Mouse (Mus musculus) splenic B cell, adult 2 months (primary cell): Measurements from ENCODE around the gene Tmem270.
A peak's percentile ranks its signal among the peaks of the same experiment; 100 is the strongest.
"Not testable (repeated sequence)": the region's sequence is repeated elsewhere in the genome, so short reads cannot be mapped to it uniquely, and the experiment has no call there.

Experiments used
- DNase-seq: peaks from one replicate; pipeline ENCODE4 v3.0.0-alpha.2; 2011; ENCODE audit warnings: low read depth, low spot score
- H3K27me3 ChIP-seq: 2 replicates; pipeline ENCODE4 v1.6.1; 2012; ENCODE audit warnings: mild to moderate bottlenecking, low read length, moderate library complexity, mixed read lengths; ENCODE audit not compliant: control insufficient read depth, poor library complexity, insufficient read depth, severe bottlenecking
- H3K36me3 ChIP-seq: 2 replicates; pipeline ENCODE4 v1.6.1; 2012; ENCODE audit warnings: mild to moderate bottlenecking, low read length, moderate library complexity, mixed read lengths; ENCODE audit not compliant: control insufficient read depth, poor library complexity, insufficient read depth, severe bottlenecking

Gene Tmem270

DNA sequence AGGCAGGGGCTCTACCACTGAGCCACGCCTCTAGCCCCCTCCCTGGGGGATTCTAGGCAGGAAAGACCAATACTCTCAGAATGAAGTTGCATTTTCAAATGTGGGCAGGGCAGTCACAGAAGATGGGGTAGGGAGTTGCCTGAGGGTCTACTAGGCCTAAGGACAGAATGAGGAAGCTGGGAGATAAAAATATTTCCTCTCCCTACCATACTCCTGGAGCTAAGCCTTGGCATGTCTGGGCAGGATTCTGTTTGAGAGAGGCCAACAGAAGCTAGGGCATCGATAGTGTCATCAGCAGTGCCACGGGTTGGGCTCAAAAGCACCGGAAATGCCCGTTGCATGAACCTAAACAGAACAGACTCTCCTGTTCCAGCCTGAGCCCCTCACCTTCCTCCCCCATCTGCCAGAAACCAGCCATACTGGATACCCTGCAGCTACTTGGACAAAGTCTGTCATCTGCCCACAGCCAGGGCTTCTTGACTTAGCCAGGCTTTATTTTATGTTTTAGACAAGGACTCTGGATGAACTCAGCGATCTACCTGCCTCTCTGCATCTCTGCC, 30.2 kb upstream of the Tmem270 start:
- Histone ChIP-seq H3K27me3 (no peaks in the 10 kb centered on the region), H3K36me3 (no peaks in the 10 kb centered on the region)
- DNase-seq: no peak

DNA sequence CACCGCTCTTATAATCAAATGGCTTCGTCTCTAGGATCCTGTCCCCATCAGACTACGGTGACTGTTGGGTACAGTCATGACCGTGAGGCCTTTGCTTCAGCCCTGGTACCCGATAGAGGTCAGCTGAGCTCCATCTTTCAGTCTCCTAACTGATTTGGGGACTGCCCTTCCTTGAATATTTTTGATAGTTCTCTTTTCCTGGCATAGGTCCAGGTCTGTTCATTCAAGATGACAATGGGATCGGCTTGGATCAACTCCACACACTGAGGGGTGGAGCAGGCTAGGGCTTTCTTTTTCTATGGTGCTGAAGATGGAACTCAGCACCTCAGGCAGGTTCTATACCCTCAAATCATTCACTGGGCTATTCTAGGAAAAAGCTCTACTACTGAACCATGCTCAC, 29.5 kb upstream of the Tmem270 start:
- no peaks in the 10 kb centered on the region for H3K36me3 ChIP-seq
- no peaks in the 10 kb centered on the region for H3K27me3 ChIP-seq
- DNase-seq: no peak

DNA sequence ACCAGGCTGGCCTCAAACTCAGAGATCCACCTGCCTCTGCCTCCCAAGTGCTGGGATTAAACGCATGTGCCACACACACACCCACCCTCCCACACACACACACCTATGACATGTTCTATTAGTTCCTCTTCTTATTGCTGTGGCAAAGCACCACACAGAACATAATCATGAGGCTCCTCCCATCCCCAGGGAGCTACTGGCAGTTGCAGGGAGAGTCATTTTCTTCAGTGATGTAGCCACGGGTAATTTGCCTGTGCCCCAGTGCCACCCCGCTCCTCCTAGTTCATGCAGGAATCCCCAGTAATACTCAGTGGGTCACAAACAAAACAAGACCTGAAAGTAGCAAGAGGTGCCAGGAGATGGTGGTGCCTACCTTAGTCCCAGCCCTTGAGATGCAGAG, 28.1 kb upstream of the Tmem270 start:
- DNase-seq: peak; percentile 60
- no peaks in the 10 kb centered on the region for H3K27me3 ChIP-seq
- no peaks in the 10 kb centered on the region for H3K36me3 ChIP-seq

- peak; percentile 24 for DNase-seq
- H3K27me3 ChIP-seq, H3K36me3 ChIP-seq: not testable (repeated sequence)
These were observed 27.2 kb upstream of the Tmem270 start for GRCm38 (mm10) chr5:134933686-134934085.

DNA sequence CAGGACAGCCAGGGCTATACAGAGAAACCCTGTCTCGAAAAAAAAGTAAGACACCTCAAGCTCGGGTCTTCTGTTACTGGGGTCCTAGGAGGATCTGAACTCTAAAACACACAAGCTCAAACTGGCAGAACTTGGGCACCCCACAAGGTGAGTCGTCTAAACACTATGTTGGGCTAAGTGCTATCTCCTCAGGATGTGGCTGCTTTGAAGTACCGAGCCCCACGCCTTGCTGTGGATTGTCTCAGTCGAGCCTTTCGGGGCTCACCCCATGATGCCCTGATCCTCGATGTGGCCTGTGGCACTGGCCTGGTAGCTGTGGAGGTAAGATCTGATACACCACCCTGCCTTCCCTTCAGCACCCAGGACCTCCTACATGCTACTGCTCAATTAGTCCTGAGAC, 26.7 kb upstream of the Tmem270 start:
- no peak for DNase-seq
- H3K27me3 ChIP-seq: no peaks in the 10 kb centered on the region

GRCm38 (mm10) chr5:134932903-134933276, 26.4 kb upstream of the Tmem270 start:
- DNase-seq: peak; percentile 83

More for the DNA sequence above, 26.7 kb upstream of the Tmem270 start:
- no peaks in the 10 kb centered on the region for H3K36me3 ChIP-seq

DNA sequence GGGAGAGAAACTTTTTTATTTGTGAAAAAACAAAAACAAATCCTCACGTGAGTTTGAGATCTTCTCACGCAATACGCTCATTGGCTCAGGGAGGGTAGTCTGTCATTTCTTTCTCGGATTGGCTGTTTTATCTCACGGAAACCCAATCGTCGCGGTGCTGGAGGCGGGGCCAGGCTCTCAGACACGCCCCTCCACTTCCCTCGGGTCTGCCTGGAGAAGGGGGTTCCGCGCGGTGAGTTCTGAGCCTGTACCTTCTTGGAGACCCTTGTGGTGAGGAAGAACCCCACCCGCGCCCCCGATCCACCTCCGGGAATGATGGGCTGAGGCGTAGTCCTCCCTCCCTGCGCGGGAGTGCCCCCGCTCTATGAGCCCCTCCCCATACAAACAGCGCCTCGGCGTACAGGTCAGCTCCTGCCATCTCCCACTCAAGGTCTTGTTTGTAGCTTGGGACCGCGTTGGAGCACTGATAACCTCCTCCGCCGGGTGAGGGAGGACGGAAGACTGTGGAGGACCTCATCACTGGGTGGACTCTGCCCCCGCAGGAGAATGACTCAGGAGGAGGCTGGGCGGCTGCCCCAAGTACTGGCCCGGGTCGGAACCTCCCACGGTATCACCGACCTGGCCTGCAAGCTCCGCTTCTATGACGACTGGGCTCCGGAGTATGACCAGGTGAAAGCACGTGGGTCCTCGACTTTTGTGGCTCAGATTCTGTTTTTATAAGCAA, 25.8 kb upstream of the Tmem270 start, which contains the start of gene Mettl27:
Gene Mettl27 (plus strand): TSS at position 190 of the 724 bp plus-strand sequence.
- DNase-seq: peak; percentile 83
- H3K36me3 ChIP-seq: no peaks in the 10 kb centered on the region
- no peaks in the 10 kb centered on the region for H3K27me3 ChIP-seq

More at GRCm38 (mm10) chr5:134932903-134933276, 26.4 kb upstream of the Tmem270 start:
- Histone ChIP-seq H3K36me3 (no peaks in the 10 kb centered on the region), H3K27me3 (no peaks in the 10 kb centered on the region)

GRCm38 (mm10) chr5:134929988-134930387, 23.5 kb upstream of the Tmem270 start:
- Histone ChIP-seq H3K27me3 (no peaks in the 10 kb centered on the region), H3K36me3 (no peaks in the 10 kb centered on the region)
- no peak for DNase-seq

GRCm38 (mm10) chr5:134926726-134927125, 20.2 kb upstream of the Tmem270 start:
- no peak for DNase-seq
- H3K27me3 ChIP-seq: no peaks in the 10 kb centered on the region
- H3K36me3 ChIP-seq: no peaks in the 10 kb centered on the region

GRCm38 (mm10) chr5:134923141-134923540, 16.6 kb upstream of the Tmem270 start:
- no peaks in the 10 kb centered on the region for H3K27me3 ChIP-seq
- no peaks in the 10 kb centered on the region for H3K36me3 ChIP-seq
- DNase-seq: no peak

GRCm38 (mm10) chr5:134921106-134921505, 14.6 kb upstream of the Tmem270 start:
- Histone ChIP-seq H3K27me3 (no peaks in the 10 kb centered on the region), H3K36me3 (no peaks in the 10 kb centered on the region)
- no peak for DNase-seq

DNA sequence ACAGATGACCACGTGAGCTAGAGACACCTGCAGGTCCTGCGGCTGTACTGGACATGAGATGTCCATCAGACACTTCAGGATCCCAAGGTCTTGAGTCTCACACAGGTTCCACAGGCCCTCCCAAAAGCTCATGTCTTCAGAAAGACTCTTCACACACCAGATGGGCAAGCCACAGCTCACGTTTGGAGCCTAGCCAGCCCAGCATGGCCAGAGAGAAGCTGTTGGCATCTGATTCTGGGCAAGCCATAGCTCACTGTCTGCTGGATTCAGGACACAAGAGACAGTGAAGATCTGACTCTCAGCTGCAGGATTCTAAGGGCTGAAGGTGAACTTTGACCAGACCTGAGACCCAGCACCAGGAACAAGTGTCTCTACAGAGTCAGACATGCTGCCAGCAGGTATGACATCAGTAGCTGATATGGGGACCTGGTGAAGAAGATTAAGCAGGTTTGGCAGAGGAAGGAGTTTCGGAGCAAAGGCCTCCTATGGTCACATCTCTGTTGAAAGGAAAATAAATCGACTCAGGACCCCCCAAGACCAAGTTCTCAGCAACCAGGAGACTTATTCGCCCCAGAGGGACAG, 13.7 kb upstream of the Tmem270 start:
- Histone ChIP-seq H3K36me3 (no peaks in the 10 kb centered on the region), H3K27me3 (no peaks in the 10 kb centered on the region)
- DNase-seq: no peak

DNA sequence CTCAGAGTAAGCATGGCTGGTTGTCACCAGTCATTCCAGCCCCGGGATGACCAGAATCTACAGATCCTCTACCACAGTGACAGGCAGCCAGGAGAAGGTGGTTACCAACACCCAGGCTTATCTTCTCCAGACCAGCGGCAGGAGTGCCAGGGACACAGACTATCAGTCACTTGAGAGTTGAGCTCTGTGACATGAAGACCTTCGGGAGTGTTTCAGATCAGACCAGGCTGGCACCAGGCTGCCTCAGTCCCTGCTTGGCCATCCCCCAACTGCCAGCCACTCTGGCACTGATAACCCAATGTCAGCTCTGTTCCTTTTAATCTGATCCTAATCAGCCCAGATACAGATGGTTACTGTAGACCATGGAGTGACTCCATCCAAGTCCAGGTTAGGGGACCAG, 12.6 kb upstream of the Tmem270 start:
- DNase-seq: no peak
- Histone ChIP-seq H3K36me3 (no peaks in the 10 kb centered on the region), H3K27me3 (no peaks in the 10 kb centered on the region)

DNA sequence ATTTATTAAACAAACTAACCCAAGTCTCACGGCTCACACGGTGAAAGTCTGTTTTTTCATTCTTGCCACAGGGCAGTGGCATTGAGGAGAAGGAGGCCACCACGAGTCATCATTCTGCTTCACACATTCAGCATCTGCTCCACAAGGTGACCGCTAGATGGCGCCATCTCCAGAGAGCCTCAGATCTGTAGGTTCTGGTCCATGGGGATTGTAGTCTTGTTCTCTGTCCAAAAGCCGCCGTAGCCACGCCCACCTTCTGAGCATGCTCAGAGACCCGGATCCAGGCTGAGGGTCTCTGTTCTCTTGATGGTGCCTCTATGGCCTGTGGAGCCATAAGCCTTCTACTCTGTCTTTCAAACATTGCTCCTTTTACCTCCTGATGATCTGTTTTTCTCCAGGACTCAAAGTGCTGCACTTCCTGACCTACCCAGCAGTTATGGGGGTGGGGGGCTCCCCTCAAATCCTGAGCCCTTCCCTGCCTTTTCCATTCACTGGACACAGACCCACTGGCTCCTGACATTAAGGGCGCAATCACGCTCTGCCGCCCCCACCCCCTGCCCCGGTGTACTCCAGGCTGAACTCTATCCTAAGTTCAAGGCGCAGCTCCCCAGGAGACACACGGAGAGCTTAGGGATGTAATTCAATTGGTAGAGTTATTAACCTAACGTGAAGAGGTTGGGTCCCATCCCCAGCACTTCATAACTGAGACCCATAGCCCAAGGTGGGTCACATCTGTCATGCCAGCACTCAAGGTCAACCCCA, 11.7 kb upstream of the Tmem270 start:
- no peaks in the 10 kb centered on the region for H3K36me3 ChIP-seq
- H3K27me3 ChIP-seq: no peaks in the 10 kb centered on the region
- DNase-seq: peak; percentile 62

DNA sequence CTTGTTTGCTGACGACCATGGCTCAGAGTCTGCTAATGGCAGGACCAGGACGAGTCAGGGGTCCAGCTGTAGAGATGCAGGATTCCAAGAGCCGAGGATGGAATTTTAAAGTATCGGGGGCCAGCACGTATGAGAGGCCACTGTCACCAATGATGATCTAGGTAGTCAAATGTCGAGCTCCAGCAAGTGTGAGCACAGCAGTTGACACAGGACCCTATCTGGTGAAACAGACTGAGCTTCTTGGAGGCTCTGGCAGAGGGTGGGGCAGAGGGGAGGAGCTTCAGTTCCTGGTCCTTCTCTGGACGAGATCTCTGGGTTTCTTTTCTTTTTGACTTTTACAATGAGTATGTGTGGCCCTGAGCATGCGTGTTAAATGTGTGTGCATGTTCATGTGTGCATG, 8.8 kb upstream of the Tmem270 start, which contains the start of gene Cldn13:
Gene Cldn13 (minus strand): TSS at position 216 of the 400 bp plus-strand sequence.
- DNase-seq: no peak
- Histone ChIP-seq H3K27me3 (no peaks in the 10 kb centered on the region), H3K36me3 (no peaks in the 10 kb centered on the region)
